Mouse (Mus musculus): ENCODE results near the gene Pelp1. TPM values are rescaled to one million over a fixed set of nuclear protein-coding genes. Genes with fewer than 3 reads are reported as not detected.
A peak's percentile ranks its signal among the peaks of the same experiment; 100 is the strongest.
"Not testable (repeated sequence)": the region's sequence is repeated elsewhere in the genome, so short reads cannot be mapped to it uniquely, and the experiment has no call there.

Gene Pelp1
- total RNA-seq, 2 experiments from 2014 or later: 17.9 to 21.1 TPM

GRCm38 (mm10) chr11:70432048-70432894, 22.4 kb upstream of the Pelp1 start, which contains the start of gene Arrb2:
Arrb2 (plus strand) TSS chr11:70432635.
- peak; percentile 97 for DNase-seq (ENCODE audit: low spot score)
- intact Hi-C loops (cut with DNase I): loop anchor here (5.0 kb wide), 2 partner anchors 170 to 325 kb away; no protein-coding TSS in a partner anchor

GRCm38 (mm10) chr11:70431574-70431973, 21.7 kb upstream of the Pelp1 start:
- no peak for DNase-seq (ENCODE audit: low spot score)
- intact Hi-C loops (cut with DNase I): loop anchor here (1.0 to 5.0 kb wide), 3 partner anchors 75 to 326 kb away; no protein-coding TSS in a partner anchor

DNA sequence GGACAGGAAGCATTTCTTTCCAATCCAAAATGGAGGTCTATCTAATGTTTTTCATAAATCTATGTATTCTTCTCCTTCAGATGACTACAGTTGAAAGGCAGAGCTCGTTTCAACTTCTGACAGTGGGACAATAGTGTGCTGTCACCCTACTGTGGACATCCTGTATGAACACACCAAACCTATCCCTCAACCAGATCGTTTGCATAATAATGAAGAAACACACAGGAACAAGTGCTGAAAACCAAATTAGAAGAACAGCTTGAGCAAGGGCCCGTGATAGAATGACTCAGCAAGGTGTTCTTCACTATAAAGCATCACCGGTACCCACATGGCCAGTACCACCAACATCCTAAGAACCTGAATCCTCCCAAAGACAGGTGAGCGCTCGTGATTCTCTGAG, 16.8 kb upstream of the Pelp1 start:
- DNase-seq (ENCODE audit: low spot score); intact Hi-C loops (cut with DNase I): not testable (repeated sequence)

GRCm38 (mm10) chr11:70419486-70419885, 9.7 kb upstream of the Pelp1 start:
- no peak for DNase-seq (ENCODE audit: low spot score)
- intact Hi-C loops (cut with DNase I): no loop called here

DNA sequence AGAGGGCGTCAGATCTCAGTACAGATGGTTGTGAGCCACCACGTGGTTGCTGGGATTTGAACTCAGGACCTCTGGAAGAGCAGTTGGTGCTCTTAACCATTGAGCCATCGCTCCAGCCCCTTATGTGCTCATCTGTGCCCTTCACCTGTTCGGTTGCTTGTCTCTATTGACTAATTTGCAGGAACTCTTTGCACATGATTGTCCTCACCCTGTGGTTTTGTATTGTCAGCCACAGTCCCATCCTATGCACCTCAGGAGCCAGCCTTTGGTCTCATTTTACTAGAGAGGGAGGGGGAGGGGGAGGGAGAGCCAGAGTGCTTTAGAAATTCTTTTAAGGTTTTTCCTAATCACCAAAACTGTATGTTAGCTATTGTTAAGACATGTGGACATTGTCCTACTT, 8.4 kb upstream of the Pelp1 start:
- DNase-seq (ENCODE audit: low spot score): no peak
- intact Hi-C loops (cut with DNase I): no loop called here

DNA sequence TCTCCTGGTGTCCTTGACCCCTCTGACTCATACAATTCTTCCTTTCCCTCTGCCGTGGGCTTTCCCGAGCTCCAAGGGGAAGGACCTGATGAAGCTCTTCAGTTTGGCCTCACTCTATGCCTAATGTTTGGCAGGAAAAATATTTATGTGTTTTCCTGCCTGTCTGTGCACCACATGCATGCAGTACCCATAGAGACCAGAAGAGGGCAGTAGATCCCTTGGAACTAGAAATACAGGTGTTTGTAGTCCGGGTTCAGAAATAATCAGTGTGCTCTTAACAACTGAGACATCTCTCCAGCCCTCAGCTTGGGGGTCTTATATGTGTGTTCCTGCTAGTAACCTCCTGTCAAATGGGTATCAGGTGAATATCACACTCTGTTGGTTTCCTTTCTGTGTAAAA, 4.1 kb upstream of the Pelp1 start:
- intact Hi-C loops (cut with DNase I): loop anchor here (1.0 kb wide), 1 partner anchor 92 kb away; no protein-coding TSS in a partner anchor
- DNase-seq (ENCODE audit: low spot score): no peak

DNA sequence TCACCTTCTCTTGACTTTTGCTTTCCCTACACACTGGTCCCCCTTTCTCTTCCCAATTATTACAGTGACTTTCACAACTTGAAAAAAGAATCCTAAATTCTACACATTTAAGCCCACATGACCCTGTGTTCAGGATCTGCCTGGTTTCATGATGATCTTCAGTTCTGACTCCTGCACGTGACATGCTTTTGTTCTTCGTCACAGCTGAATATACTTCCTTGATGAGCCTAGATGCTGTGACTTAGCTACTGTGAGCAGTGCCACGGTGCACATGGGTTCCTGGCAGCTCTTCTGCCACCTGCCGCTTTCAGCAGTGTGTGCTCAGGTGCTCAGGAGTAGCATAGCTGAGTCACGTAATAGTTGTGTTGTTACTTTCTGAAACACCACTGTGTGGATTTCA, 2.8 kb upstream of the Pelp1 start:
- intact Hi-C loops (cut with DNase I): no loop called here
- DNase-seq (ENCODE audit: low spot score): no peak

- no peak for DNase-seq (ENCODE audit: low spot score)
- intact Hi-C loops (cut with DNase I): no loop called here
These were observed 439 bp upstream of the Pelp1 start for GRCm38 (mm10) chr11:70410297-70410643.

DNA sequence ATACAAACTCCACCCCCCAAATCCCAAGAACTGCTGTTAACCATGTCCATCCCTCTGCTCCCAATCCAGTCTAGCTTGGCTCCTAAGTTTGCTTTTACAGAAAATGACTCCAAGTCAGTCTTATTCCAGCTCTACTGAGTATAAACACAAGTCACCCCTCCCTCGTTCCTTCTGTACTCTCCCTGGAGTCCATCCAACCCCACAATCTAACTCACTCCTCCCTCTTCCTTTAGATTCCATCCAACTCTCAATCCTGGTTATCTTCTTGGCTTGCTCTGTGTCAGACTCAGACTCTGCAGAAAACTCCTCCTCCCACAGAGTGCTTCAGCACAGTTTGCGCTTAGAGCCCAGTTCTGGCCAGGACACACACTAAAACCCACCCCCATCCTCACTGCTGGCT, 6.2 kb downstream of the Pelp1 start:
- intact Hi-C loops (cut with DNase I): no loop called here
- DNase-seq (ENCODE audit: low spot score): peak; percentile 19

- DNase-seq (ENCODE audit: low spot score): no peak
- intact Hi-C loops (cut with DNase I): no loop called here
These were observed 20.4 kb downstream of the Pelp1 start for GRCm38 (mm10) chr11:70389421-70389820.

DNA sequence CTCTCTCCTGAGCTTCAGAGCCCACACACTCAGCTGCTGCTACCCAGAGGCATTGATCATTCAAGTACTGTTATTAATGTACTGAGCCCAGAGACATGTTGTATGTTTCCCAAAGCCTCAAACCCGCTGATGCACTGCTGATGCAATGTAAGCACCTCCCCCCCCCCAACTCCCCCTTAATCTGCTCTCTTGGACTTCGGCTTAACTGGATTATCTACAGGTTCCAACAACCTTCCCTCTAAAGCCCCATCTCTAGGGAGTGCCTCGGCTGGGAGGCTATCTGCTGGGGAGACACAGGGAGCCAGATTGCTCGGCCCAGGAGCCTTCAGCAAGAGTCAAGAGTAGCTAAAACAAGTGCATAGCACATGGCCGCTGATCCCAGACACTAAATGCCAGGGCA, 22.4 kb downstream of the Pelp1 start:
- intact Hi-C loops (cut with DNase I): no loop called here
- DNase-seq (ENCODE audit: low spot score): no peak

GRCm38 (mm10) chr11:70384136-70384535, 25.7 kb downstream of the Pelp1 start:
- DNase-seq (ENCODE audit: low spot score): no peak
- intact Hi-C loops (cut with DNase I): no loop called here

DNA sequence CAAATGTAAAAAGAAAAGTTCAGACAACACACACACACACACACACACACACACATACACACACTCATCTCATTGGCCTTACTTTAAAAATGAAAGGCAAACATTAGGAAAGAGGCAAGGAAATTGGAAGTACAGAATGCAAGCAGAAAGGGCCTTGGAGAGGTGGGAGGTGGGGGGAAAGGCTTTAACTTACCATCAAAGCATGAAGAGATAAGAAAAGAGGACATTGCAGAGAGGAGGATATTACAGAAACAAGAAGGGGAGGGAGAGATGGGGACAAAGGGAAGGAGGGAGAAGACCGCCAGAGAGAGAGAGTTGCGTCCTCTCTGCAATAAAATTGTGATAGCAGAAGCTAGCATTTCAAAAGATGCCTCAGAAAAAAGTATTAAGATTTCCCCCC, 28.5 kb downstream of the Pelp1 start:
- intact Hi-C loops (cut with DNase I): no loop called here
- DNase-seq (ENCODE audit: low spot score): no peak

DNA sequence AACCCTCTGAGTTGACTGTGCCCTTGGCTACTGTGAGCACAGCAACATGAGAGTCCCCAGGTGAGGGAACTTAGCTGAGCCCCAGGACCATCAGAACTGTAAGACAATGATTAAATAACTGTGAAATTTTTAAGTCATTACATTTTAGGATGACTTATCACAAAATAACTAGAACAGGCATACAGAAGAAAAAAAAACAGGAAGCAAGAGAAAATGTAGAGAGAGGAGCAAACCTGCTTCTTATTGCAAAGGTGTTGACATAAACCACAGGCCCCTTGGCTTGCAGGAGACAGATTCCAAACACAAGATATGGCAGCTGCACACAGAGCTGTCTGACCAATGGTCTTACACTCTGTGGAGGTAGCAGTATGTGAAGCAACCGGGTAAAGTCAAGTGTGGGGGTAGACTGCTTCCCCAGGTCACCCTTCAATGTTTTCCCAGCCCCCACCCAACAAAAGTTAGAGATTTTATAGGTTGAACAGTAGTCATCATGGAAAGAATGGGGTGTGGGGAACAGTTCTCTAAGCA, 29.3 kb downstream of the Pelp1 start:
- DNase-seq (ENCODE audit: low spot score): no peak
- intact Hi-C loops (cut with DNase I): no loop called here

DNA sequence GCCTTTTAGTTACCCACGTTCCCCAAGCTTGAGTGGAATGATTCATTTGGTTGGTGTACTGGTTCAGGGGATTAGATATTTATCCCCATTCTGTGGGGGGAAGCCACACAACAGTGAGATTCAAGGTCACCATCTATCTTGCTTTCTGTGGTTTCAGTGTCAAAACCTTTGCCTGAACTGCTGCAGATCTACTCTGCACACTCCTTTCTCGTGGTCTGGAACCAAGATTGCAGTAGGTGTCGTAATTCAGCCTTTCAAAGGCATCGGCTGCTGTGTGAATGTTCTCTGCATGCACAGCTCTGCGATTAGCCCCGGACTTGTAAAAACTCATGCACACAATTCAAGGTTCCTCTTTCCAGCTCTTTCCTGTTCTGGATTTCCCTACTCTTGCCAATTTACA, 33.8 kb downstream of the Pelp1 start:
- intact Hi-C loops (cut with DNase I): no loop called here

DNA sequence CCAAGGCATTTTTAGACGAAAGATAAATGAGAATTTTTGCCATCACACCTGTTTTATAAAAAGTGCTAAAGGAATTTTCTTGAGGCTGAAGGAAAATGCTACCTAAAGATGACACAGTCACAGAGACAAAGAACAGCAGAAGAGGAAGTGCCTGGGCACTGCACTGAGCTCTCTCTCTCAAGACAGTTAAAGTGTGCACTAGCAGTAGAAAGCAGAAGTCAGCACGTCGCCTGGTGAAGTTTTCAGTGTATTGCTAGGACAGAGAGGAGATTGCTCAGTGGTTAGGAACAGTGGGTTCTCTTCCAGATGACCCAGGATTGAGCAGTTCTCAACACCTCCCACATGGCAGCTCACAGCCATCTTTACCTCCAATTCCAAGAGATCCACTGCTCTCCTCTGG, 35.5 kb downstream of the Pelp1 start:
- intact Hi-C loops (cut with DNase I): no loop called here
- DNase-seq (ENCODE audit: low spot score): no peak

More for the DNA sequence above, 33.8 kb downstream of the Pelp1 start:
- DNase-seq (ENCODE audit: low spot score): no peak

DNA sequence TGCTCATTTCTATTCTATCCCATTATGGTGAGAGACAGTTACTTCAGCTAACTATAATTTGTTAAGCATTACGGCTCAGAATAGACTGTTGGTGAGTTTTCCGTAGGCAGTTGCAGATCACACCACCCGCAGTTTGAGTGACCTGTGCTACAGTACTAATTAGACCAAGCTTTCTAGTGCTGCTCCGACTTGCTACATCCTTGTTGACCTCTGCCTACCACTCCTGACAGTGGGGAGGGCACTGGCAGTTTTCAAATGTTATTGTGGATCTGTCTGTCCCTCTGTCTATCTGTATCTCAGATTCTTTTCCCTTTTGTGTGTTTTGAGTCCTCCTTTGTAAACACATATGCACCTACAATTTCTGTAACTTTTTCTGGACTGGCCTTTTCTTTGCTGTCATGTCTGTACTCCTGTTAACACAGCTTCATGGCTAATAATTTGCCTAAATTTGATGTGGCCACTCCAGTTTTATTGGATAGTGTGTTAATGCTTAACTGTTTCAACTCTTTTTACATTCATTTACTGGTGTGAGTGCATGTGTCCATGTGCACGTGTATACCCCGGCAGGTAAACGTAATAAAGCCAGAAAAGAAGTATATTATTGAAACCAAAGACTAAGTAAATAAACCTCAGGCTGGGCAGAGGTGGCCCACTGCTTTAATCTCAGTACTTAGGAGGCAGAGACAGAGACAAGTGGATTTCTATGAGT, 36.8 kb downstream of the Pelp1 start:
- DNase-seq (ENCODE audit: low spot score): no peak
- intact Hi-C loops (cut with DNase I): no loop called here

DNA sequence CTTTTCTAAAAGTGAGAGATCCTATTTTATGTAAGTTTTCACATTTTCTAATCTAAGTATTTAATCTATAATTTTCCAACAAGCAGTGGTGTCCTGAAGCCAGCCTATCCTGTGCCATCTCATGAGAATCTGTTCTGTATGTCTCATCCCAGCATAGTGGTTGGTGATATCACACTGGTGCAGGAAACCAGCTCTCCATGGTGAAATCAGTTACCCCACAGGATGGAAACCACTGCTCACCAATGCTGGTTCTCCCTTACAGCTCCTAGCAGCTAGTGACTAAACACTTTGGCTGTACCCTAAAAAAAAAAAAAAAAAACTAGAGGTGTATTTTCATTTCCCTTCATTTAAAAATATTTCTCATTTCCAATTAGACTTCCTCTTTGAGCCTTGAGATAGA, 37.4 kb downstream of the Pelp1 start:
- intact Hi-C loops (cut with DNase I): no loop called here

GRCm38 (mm10) chr11:70368626-70369025, 41.2 kb downstream of the Pelp1 start:
- DNase-seq (ENCODE audit: low spot score); intact Hi-C loops (cut with DNase I): not testable (repeated sequence)

More for the DNA sequence above, 37.4 kb downstream of the Pelp1 start:
- DNase-seq (ENCODE audit: low spot score): no peak

GRCm38 (mm10) chr11:70367701-70368100, 42.1 kb downstream of the Pelp1 start:
- intact Hi-C loops (cut with DNase I); DNase-seq (ENCODE audit: low spot score): not testable (repeated sequence)

GRCm38 (mm10) chr11:70351868-70352267, 58.0 kb downstream of the Pelp1 start, which contains the start of gene Alox15:
Alox15 (minus strand) TSS chr11:70352031.
- no peak for DNase-seq (ENCODE audit: low spot score)

More at GRCm38 (mm10) chr11:70351868-70352267, 58.0 kb downstream of the Pelp1 start, which contains the start of gene Alox15:
- intact Hi-C loops (cut with DNase I): no loop called here
